Mouse (Mus musculus) ES-E14 (cell line): ENCODE results near the gene Prtg. TPM values are rescaled to one million over a fixed set of nuclear protein-coding genes. Genes with fewer than 3 reads are reported as not detected.

Experiments used
- DNase-seq: peaks from one replicate; pipeline ENCODE4 v3.0.0-alpha.2; 2013; ENCODE audit warnings: low read depth, low spot score
- H3K27ac ChIP-seq: 2 replicates; pipeline ENCODE4 v1.5.1; 2012; ENCODE audit warnings: low read depth, mild to moderate bottlenecking, low read length, moderate library complexity, mixed read lengths; ENCODE audit not compliant: poor library complexity, insufficient read depth, severe bottlenecking
- H3K36me3 ChIP-seq: 2 replicates; pipeline ENCODE4 v1.6.1; 2012; ENCODE audit warnings: mild to moderate bottlenecking, low read length, moderate library complexity, mixed read lengths; ENCODE audit not compliant: control insufficient read depth, poor library complexity, insufficient read depth, severe bottlenecking
- H3K4me1 ChIP-seq, 2 experiments: fragments of 150-350 bp in 1 of 2; sonication (generic) in 1 of 2; 2 replicates each; pipeline ENCODE4 v1.6.1; 2012; ENCODE audit warnings: low read length in 2 of 2, mild to moderate bottlenecking in 1 of 2, mixed read lengths in 1 of 2; ENCODE audit not compliant: control insufficient read depth in 2 of 2, insufficient read depth in 2 of 2, poor library complexity in 1 of 2
- H3K4me3 ChIP-seq, 2 experiments: fragments of 150-350 bp in 1 of 2; sonication (generic) in 1 of 2; 2 replicates each; pipeline ENCODE4 v1.5.1; 2012; ENCODE audit warnings: low read length in 2 of 2, low read depth in 1 of 2, mild to moderate bottlenecking in 1 of 2, mixed read lengths in 1 of 2; ENCODE audit not compliant: insufficient read depth in 1 of 2, poor library complexity in 1 of 2, severe bottlenecking in 1 of 2
- H3K9ac ChIP-seq: 2 replicates; pipeline ENCODE4 v1.6.1; 2012; ENCODE audit warnings: low read depth, mild to moderate bottlenecking, low read length, mixed read lengths; ENCODE audit not compliant: poor library complexity, insufficient read depth, severe bottlenecking
- H3K9me3 ChIP-seq: fragments of 150-350 bp; sonication (generic); 2 replicates; pipeline ENCODE4 v1.6.1; 2012; ENCODE audit warnings: low read depth, mild to moderate bottlenecking, low read length; ENCODE audit not compliant: control insufficient read depth, insufficient read depth
- CHD2 ChIP-seq: IDR thresholded peaks from 2 replicates; pipeline ENCODE4 v1.6.1; 2014; ENCODE audit warnings: mild to moderate bottlenecking, low read depth, low read length, inconsistent platforms
- HCFC1 ChIP-seq: IDR thresholded peaks from 2 replicates; pipeline ENCODE4 v1.6.1; 2012; ENCODE audit warnings: low read length, inconsistent platforms, borderline replicate concordance; ENCODE audit not compliant: insufficient read depth
- MAFK ChIP-seq: IDR thresholded peaks from 2 replicates; pipeline ENCODE4 v1.6.1; 2014; ENCODE audit warnings: mild to moderate bottlenecking, low read depth, low read length, inconsistent platforms; ENCODE audit not compliant: insufficient read depth
- ZC3H11A ChIP-seq: IDR thresholded peaks from 2 replicates; pipeline ENCODE4 v1.6.1; 2012; ENCODE audit warnings: low read depth, mild to moderate bottlenecking, inconsistent platforms, low read length, borderline replicate concordance
- ZNF384 ChIP-seq: IDR thresholded peaks from 2 replicates; pipeline ENCODE4 v1.6.1; 2012; ENCODE audit warnings: low read depth, low read length, inconsistent platforms
- in situ Hi-C, 2 experiments: fragments of 600-800 bp; cut with MboI; formaldehyde crosslinking; loops; one replicate each; pipeline ENCODE4 v1.15.1; 2025; ENCODE audit warnings: low sequenced_read_pairs in 2 of 2, inconsistent platforms in 1 of 2; ENCODE audit not compliant: unreplicated experiment in 2 of 2
- total RNA-seq: library from RNA; depleted of rRNA; stranded (reverse); fragments of 300-350 nt; gene quantifications from 2 replicates; pipeline ENCODE4 v1.2.3, GENCODE M21; 2012

Prtg gene
- total RNA-seq, 1 experiment, result 28.8 TPM

GRCm38 (mm10) chr9:72833992-72834696 is 27.5 kb downstream of the Prtg start:
- Histone ChIP-seq H3K4me3 (no peak overlapping the region), H3K9ac (no peak overlapping the region), H3K36me3 (no peaks in the 10 kb centered on the region), H3K4me1 (peaks cover 6 to 14% of the 10 kb centered on the region in 2 experiments; a peak in 2 of 4 replicates), H3K9me3 (no peaks in the 10 kb centered on the region), H3K27ac (no peak overlapping the region)
- TF ChIP-seq ZNF384 (no peak), MAFK (no peak), ZC3H11A (no peak), CHD2 (no peak), HCFC1 (no peak)
- DNase-seq, result peak; percentile 56
- in situ Hi-C loops, result no loop called here

GRCm38 (mm10) chr9:72835007-72835406 is 28.3 kb downstream of the Prtg start:
- Histone ChIP-seq H3K9ac (no peak overlapping the region), H3K4me1 (peaks cover 6 to 14% of the 10 kb centered on the region in 2 experiments; a peak in 2 of 4 replicates), H3K36me3 (no peaks in the 10 kb centered on the region), H3K4me3 (no peak overlapping the region), H3K27ac (no peak overlapping the region), H3K9me3 (no peaks in the 10 kb centered on the region)
- in situ Hi-C loops, result no loop called here
- no peak for DNase-seq
- TF ChIP-seq ZNF384 (no peak), HCFC1 (no peak), ZC3H11A (no peak), MAFK (no peak), CHD2 (no peak)

GRCm38 (mm10) chr9:72836708-72837495 is 30.2 kb downstream of the Prtg start:
- TF ChIP-seq MAFK, result 0 out of 2 replicates have a peak, but pooled peaks have one; percentile 12
- TF ChIP-seq ZNF384, result no peak
- no peak for TF ChIP-seq CHD2
- TF ChIP-seq ZC3H11A, result no peak
- no peak for TF ChIP-seq HCFC1
- no peaks in the 10 kb centered on the region for H3K36me3 ChIP-seq
- no peak overlapping the region for H3K9ac ChIP-seq
- H3K4me1 ChIP-seq, result peaks cover 6 to 14% of the 10 kb centered on the region in 2 experiments; a peak in 2 of 4 replicates
- in situ Hi-C loops, result no loop called here
- no peak overlapping the region for H3K27ac ChIP-seq
- DNase-seq, result no peak
- H3K9me3 ChIP-seq, result no peaks in the 10 kb centered on the region
- H3K4me3 ChIP-seq, result no peak overlapping the region

DNA sequence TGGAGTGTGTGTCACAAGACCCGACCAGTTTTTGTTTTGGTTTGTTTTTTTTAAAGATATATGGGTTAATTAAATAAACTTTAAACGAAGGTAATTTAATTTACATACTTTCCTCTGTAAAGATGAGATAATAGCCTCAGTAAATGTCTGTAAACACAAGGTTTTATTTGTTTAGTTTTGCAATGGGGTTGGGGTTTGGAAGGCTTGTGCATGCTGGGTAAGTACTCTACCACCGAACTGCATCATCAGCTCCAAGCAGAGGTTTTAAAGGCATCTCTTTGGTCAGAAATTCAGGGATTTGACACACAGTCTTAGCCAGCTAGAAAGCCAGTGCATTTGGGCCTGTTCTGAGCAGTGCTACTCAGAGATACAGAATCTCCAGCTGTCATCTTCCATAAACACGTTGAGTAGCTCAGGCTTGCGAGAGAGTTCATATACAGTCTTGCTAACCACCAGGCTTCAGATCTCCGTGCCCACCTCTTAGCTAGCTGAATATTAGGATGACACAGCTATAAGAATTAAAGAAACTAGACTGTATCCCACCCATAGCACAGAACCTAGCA is 31.0 kb downstream of the Prtg start:
- TF ChIP-seq ZNF384 (no peak), MAFK (no peak), HCFC1 (no peak), ZC3H11A (no peak), CHD2 (no peak)
- Histone ChIP-seq H3K9me3 (no peaks in the 10 kb centered on the region), H3K9ac (no peak overlapping the region), H3K36me3 (no peaks in the 10 kb centered on the region), H3K4me3 (no peak overlapping the region), H3K27ac (no peak overlapping the region), H3K4me1 (peaks cover 6 to 14% of the 10 kb centered on the region in 2 experiments; a peak in 2 of 4 replicates)
- in situ Hi-C loops, result no loop called here
- DNase-seq, result no peak
